Mouse (Mus musculus) liver, embryonic 14.5 days (tissue): Measurements from ENCODE around the gene Anxa8.

Experiments used
- CTCF ChIP-seq: IDR thresholded peaks from 2 replicates; pipeline ENCODE4 v1.5.1; 2016; ENCODE audit warnings: antibody characterized with exemption, low read depth, control low read depth
- EP300 ChIP-seq: IDR thresholded peaks from 2 replicates; pipeline ENCODE4 v1.6.1; 2016; ENCODE audit warnings: antibody characterized with exemption, low read depth

DNA sequence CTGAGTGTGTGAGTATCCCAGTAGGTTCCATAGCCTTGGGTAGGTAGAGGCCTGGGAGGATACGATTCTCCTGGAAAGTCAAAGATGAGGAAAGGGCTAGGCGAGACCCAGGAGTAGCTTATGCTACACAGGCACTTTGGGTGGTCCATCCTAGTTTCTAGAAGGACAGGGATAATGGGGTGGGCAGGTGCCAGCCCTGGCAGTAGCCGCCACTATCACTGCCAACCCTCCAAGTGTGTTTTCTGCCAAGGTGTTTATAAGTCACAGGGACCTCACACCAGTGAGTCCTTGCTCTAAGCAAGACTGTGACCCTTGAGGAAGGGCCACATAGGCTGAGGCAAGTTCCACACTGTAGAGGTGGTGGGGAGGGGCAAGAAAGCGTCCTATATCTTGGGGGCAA is 44.5 kb upstream of the Anxa8 start:
- TF ChIP-seq CTCF (no peak), EP300 (no peak)
